Mouse (Mus musculus): ENCODE measurements around the gene Ly75. TPM values are rescaled to one million over a fixed set of nuclear protein-coding genes. Genes with fewer than 3 reads are reported as not detected.

The Ly75 gene
- polyA plus RNA-seq, 1 experiment from 2014 or later: 1.1 TPM

- H3K27ac ChIP-seq (replicated peaks; ENCODE audit: low read depth, low read length): no peak overlapping the region
Measured at GRCm38 (mm10) chr2:60260621-60261350, 122.3 kb downstream of the Ly75 start.

GRCm38 (mm10) chr2:60259186-60259585, 123.9 kb downstream of the Ly75 start:
- ATAC-seq (ENCODE audit: low read depth): no peak
- Histone ChIP-seq H3K9me3 (ENCODE audit: control insufficient read depth, low read length) (no peaks in the 10 kb centered on the region), H3K4me1 (ENCODE audit: control insufficient read depth, insufficient read depth, low read length) (no peaks in the 10 kb centered on the region), H3K4me3 (ENCODE audit: low read depth, low read length) (no peak overlapping the region), H3K27me3 (replicated peaks; ENCODE audit: control insufficient read depth, insufficient read depth, low read length) (no peaks in the 10 kb centered on the region), H3K27ac (replicated peaks; ENCODE audit: low read depth, low read length) (no peak overlapping the region), H3K36me3 (ENCODE audit: control insufficient read depth, insufficient read depth, low read length) (peaks cover 20% of the 10 kb centered on the region), H3K9ac (ENCODE audit: low read depth, low read length) (no peak overlapping the region), H3K4me2 (ENCODE audit: low read depth, low read length) (no peak overlapping the region)
- 91% methylated on average over 5 of the region's 5 CpGs for WGBS
- DNase-seq (ENCODE audit: low spot score): no peak

More at GRCm38 (mm10) chr2:60260621-60261350, 122.3 kb downstream of the Ly75 start:
- 81% methylated on average over 5 of the region's 5 CpGs for WGBS
- no peak overlapping the region for H3K4me3 ChIP-seq (ENCODE audit: low read depth, low read length)
- H3K9ac ChIP-seq (ENCODE audit: low read depth, low read length): no peak overlapping the region
- DNase-seq (ENCODE audit: low spot score) (no peak), ATAC-seq (ENCODE audit: low read depth) (no peak)
- no peaks in the 10 kb centered on the region for H3K27me3 ChIP-seq (replicated peaks; ENCODE audit: control insufficient read depth, insufficient read depth, low read length)
- no peak overlapping the region for H3K4me2 ChIP-seq (ENCODE audit: low read depth, low read length)
- 0 out of 2 replicates have a peak, but pooled peaks cover 14% of the 10 kb centered on the region for H3K36me3 ChIP-seq (ENCODE audit: control insufficient read depth, insufficient read depth, low read length)
- H3K9me3 ChIP-seq (ENCODE audit: control insufficient read depth, low read length): no peaks in the 10 kb centered on the region
- H3K4me1 ChIP-seq (ENCODE audit: control insufficient read depth, insufficient read depth, low read length): no peaks in the 10 kb centered on the region

- DNase-seq (ENCODE audit: low spot score) (no peak), ATAC-seq (ENCODE audit: low read depth) (no peak)
- WGBS: 79% methylated on average over 2 of the region's 2 CpGs
- Histone ChIP-seq H3K4me2 (ENCODE audit: low read depth, low read length) (no peak overlapping the region), H3K9me3 (ENCODE audit: control insufficient read depth, low read length) (no peaks in the 10 kb centered on the region), H3K36me3 (ENCODE audit: control insufficient read depth, insufficient read depth, low read length) (peaks cover 25% of the 10 kb centered on the region), H3K27ac (replicated peaks; ENCODE audit: low read depth, low read length) (no peak overlapping the region), H3K9ac (ENCODE audit: low read depth, low read length) (no peak overlapping the region), H3K4me1 (ENCODE audit: control insufficient read depth, insufficient read depth, low read length) (no peaks in the 10 kb centered on the region), H3K4me3 (ENCODE audit: low read depth, low read length) (no peak overlapping the region), H3K27me3 (replicated peaks; ENCODE audit: control insufficient read depth, insufficient read depth, low read length) (no peaks in the 10 kb centered on the region)
Measured at GRCm38 (mm10) chr2:60256751-60257150, 126.4 kb downstream of the Ly75 start.

GRCm38 (mm10) chr2:60253506-60253905, 129.6 kb downstream of the Ly75 start:
- DNase-seq (ENCODE audit: low spot score): no peak
- H3K4me3 ChIP-seq (ENCODE audit: low read depth, low read length): no peak overlapping the region
- H3K36me3 ChIP-seq (ENCODE audit: control insufficient read depth, insufficient read depth, low read length): peaks cover 43% of the 10 kb centered on the region

GRCm38 (mm10) chr2:60252782-60253181, 130.3 kb downstream of the Ly75 start:
- H3K27me3 ChIP-seq (replicated peaks; ENCODE audit: control insufficient read depth, insufficient read depth, low read length): no peaks in the 10 kb centered on the region
- WGBS: 85% methylated on average over 4 of the region's 4 CpGs
- H3K9me3 ChIP-seq (ENCODE audit: control insufficient read depth, low read length): no peaks in the 10 kb centered on the region
- H3K27ac ChIP-seq (replicated peaks; ENCODE audit: low read depth, low read length): no peak overlapping the region
- H3K36me3 ChIP-seq (ENCODE audit: control insufficient read depth, insufficient read depth, low read length): peaks cover 43% of the 10 kb centered on the region
- H3K4me3 ChIP-seq (ENCODE audit: low read depth, low read length): no peak overlapping the region
- no peak overlapping the region for H3K4me2 ChIP-seq (ENCODE audit: low read depth, low read length)
- no peak overlapping the region for H3K9ac ChIP-seq (ENCODE audit: low read depth, low read length)
- ATAC-seq (ENCODE audit: low read depth) (no peak), DNase-seq (ENCODE audit: low spot score) (no peak)
- H3K4me1 ChIP-seq (ENCODE audit: control insufficient read depth, insufficient read depth, low read length): no peaks in the 10 kb centered on the region

More at GRCm38 (mm10) chr2:60253506-60253905, 129.6 kb downstream of the Ly75 start:
- Histone ChIP-seq H3K27me3 (replicated peaks; ENCODE audit: control insufficient read depth, insufficient read depth, low read length) (no peaks in the 10 kb centered on the region), H3K9me3 (ENCODE audit: control insufficient read depth, low read length) (no peaks in the 10 kb centered on the region), H3K27ac (replicated peaks; ENCODE audit: low read depth, low read length) (no peak overlapping the region), H3K4me1 (ENCODE audit: control insufficient read depth, insufficient read depth, low read length) (no peaks in the 10 kb centered on the region), H3K4me2 (ENCODE audit: low read depth, low read length) (no peak overlapping the region), H3K9ac (ENCODE audit: low read depth, low read length) (no peak overlapping the region)
- ATAC-seq (ENCODE audit: low read depth): no peak

Other genes starting within 250 kb of the Ly75 start
- gene Baz2b, start 173.5 kb downstream of the Ly75 start, polyA plus RNA-seq (2014; fragmentation: Nextera tagmentation; extraction: Ambion mirVana): 44.1 and 48.4 TPM in 2 replicates
- gene March7, start 173.4 kb downstream of the Ly75 start, polyA plus RNA-seq (2014; fragmentation: Nextera tagmentation; extraction: Ambion mirVana): 65.7 and 76.5 TPM in 2 replicates
- gene Cd302, start 98.8 kb downstream of the Ly75 start, polyA plus RNA-seq (2014; fragmentation: Nextera tagmentation; extraction: Ambion mirVana): 55.2 and 57.0 TPM in 2 replicates
- 2.5 and 2.9 TPM in 2 replicates for gene Pla2r1, start 170.0 kb upstream of the Ly75 start, polyA plus RNA-seq (2014; fragmentation: Nextera tagmentation; extraction: Ambion mirVana)